Mouse (Mus musculus) adrenal gland, postnatal 14 days (tissue): ENCODE results near the gene Wapl. TPM values are rescaled to one million over a fixed set of nuclear protein-coding genes. Genes with fewer than 3 reads are reported as not detected.

Experiments
- DNase-seq: peaks from one replicate; pipeline ENCODE4 v3.0.0; 2021; ENCODE audit warnings: mixed read lengths
- total RNA-seq: library from RNA; stranded (reverse); gene quantifications from 2 replicates; pipeline ENCODE4 v1.2.3, GENCODE M21; 2021

Gene Wapl
- total RNA-seq, 1 experiment from 2014 or later = 79.8 TPM

DNA sequence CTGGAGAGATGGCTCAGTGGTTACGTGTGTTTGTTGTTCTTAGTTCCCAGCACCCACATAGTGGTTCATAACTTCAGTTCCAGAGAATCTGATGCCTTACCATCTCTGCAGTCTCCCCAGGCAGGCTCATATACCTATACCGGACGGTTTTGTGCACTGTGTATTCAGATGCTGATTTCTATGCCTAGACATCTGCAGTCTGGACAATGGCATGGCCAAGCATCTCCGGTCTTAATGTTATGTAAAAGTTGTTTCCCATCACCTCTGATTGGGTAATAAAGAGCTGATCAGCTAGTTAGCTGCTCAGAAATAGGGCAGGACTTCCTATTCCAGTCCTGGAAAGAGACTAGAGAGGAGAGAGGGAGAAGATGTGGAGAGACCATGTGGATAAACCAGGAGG, 20.2 kb downstream of the Wapl start:
- no peak for DNase-seq

GRCm38 (mm10) chr14:34697376-34697775, 23.6 kb downstream of the Wapl start:
- no peak for DNase-seq

- no peak for DNase-seq
Measured at GRCm38 (mm10) chr14:34710209-34710608, 36.5 kb downstream of the Wapl start.

GRCm38 (mm10) chr14:34712027-34712426, 38.3 kb downstream of the Wapl start:
- no peak for DNase-seq

DNA sequence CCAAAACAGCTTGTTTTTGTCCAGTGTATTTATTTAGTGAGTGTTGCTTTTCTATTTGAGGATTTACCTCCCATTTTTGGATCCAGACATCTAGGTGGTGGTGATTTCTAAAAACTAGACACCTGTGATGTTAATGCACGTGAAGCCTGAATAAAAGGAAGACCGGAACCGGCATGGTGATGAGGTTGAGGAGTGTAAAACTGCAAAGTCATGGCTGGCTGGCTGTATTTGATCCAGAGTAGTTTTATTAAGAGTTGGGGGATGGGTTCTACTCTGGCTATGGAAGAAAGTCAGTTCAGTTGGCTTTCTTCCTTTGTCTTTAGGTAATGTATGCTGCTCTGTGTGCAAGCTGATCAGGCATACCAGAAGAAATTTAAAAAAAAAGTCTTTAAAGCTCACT, 39.1 kb downstream of the Wapl start:
- DNase-seq = no peak

GRCm38 (mm10) chr14:34718150-34718549, 44.4 kb downstream of the Wapl start:
- no peak for DNase-seq

GRCm38 (mm10) chr14:34727709-34728108, 54.0 kb downstream of the Wapl start:
- no peak for DNase-seq

- no peak for DNase-seq
Measured at GRCm38 (mm10) chr14:34735405-34735804, 61.7 kb downstream of the Wapl start.

GRCm38 (mm10) chr14:34745401-34745800, 71.7 kb downstream of the Wapl start:
- DNase-seq = no peak

DNA sequence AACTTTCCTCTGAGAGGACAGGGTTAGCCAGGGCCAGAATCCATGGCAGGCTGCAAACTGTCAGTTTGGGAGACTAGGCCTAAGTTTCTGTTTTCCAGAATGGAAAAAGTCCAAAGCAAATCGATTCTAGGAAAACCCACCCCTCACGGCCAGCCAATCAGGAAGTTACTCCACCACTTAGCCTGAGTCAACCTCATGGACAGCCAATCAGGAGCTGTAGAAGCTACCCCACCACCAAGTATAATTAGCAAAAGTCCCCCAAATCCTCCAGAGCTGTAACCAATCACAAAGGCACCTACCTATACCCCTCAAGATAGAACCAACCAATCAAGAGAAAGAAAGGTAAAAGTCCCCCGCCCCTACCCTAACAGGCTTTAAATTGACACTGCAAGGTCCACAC, 82.0 kb downstream of the Wapl start:
- no peak for DNase-seq

DNA sequence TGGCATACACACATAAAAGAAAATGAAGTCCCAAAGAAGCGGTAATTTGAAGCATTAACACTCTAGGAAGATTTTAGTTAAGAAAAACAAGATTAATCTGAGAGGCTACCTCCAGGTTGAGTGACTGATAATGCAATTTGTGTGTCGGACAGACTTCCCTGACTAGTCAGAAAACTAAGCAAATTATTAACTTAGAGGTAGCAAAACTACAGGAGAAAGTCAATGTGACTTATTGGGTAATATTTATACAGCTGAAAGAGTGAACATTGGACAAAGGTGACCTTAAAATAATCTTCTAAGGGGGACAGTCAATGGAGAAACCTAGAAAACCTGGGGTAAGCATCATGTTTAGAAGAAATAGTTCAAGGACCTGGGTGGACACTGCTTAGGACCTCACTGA, 86.2 kb downstream of the Wapl start:
- no peak for DNase-seq

DNA sequence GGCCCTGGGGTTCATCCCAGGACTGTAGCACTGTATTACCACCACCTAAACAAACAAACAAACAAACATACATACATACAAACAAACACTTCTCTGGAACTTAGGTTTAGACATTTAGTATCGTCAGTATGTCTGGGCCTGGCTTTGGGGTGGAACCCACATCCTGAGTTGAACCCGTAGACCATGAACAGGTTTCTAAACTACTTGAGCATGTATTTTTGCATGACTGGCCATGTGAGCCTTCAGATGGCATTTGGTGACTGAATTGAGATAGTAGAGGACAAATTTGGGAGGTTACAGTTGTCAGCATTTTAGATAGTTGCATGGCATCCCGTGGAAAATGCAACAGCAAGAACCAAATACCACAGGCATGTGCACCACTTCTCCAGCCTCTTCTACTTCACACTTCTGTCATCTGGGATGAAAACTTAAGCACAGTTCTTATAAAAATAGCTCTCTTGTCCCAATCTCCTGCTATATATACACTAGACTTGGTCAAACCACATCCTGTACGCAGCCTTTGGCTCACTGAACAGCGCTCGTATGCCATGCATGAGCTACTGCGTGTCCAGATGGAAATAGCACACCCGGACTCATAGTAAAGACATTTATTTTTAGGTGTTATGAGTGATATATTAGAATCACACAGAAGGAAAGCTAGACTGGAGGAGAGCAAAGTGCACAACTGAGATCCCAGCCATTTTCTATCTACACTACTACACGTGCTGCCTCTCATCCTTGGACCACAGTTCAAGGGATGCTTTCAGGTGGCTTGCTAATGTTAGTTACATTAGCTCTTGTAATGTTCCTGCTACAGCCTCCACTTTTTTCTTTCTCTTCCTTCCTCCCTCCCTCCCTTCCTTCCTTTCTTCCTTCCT, 87.6 kb downstream of the Wapl start:
- DNase-seq = no peak

- peak; percentile 46 for DNase-seq
Measured at GRCm38 (mm10) chr14:34762682-34763081, 89.0 kb downstream of the Wapl start.

GRCm38 (mm10) chr14:34763771-34764539, 90.2 kb downstream of the Wapl start:
- peak; percentile 14 for DNase-seq

GRCm38 (mm10) chr14:34764908-34765307, 91.2 kb downstream of the Wapl start:
- no peak for DNase-seq

DNA sequence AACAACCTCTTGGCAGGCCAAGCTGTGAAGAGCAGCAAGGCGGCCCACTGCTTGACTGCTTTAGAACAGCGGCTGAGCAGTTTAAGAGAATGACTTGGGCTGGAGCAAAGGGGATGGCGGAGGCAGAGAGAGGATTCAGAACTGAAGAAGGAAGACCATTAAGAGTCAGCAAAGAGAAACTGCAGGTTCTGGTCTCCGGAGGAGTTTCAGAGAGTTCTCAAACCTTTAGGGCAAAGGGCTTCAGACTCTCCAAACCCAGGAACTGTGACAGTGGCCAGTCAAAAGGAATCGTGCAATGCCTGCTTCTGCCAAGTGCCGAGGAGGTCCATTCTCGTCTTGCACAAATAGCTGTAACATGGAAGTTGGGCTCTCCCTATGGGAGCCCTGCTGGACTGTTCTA, 91.7 kb downstream of the Wapl start:
- DNase-seq = no peak

GRCm38 (mm10) chr14:34766181-34766580, 92.5 kb downstream of the Wapl start:
- DNase-seq = no peak

- DNase-seq = peak; percentile 85
Measured at GRCm38 (mm10) chr14:34768373-34768772, 94.6 kb downstream of the Wapl start.

- peak; percentile 83 for DNase-seq
Measured at GRCm38 (mm10) chr14:34769021-34769566, 95.4 kb downstream of the Wapl start.

DNA sequence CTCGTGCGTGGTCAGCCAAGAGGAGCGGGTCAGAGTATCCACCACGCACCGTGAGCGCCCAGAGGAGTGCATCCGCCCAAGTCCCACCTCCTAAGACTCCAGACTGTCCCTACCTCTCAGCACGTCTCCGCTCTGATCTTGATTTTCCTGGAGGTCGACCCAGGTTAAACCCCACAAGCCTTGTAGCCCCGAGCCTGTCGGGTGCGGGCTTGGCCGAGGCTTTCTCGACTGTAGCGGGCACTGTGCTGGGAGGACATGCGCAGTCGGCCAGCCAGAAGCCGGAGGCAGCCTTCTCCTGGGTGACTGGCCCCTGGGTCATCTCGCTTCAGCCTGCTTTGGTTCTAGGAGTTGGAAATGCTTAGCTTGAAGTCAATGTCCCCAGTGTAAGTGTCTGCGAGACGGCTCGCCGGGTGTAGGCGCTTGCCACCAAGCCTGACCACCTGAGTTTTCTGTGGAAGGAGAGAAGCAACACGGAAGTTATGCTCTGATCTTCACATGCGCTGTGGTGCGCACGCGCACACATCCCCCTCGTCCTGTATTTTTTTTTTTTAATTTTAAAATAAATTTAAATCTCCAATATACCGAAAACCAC, 95.9 kb downstream of the Wapl start:
- DNase-seq = peak; percentile 55

DNA sequence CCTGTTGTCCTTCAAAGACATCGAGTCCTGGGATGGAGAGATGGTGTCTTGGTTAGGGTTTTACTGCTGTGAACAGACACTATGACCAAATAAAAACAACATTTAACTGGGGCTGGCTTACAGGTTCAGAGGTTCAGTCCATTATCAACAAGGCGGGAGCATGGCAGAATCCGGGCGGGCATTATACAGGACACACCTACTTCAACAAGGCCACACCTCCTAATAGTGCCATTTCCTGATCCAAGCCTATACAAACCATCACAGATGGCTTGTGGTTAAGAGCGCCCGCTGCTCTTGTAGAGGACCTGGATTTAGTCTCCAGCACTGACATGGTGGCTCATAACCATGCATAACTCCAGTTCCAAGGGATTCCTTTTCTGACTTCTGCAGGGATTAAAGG, 96.7 kb downstream of the Wapl start:
- DNase-seq = no peak

DNA sequence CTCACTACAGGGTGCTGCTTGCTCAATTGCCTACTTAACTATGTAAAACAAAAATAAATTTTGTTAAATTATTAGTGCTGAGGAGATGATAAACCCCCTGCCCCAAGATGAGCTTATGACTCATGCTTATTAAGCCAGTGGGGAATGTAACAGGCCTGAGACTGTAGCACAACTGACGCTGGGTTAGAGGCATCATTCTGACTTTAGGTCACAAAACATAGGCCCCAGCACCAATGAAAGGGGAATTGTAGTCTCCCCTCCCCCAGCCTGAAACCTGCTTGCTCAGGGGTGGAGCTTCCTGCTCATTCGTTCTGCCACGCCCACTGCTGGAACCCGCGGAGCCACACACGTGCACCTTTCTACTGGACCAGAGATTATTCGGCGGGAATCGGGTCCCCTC, 97.9 kb downstream of the Wapl start:
- no peak for DNase-seq

DNA sequence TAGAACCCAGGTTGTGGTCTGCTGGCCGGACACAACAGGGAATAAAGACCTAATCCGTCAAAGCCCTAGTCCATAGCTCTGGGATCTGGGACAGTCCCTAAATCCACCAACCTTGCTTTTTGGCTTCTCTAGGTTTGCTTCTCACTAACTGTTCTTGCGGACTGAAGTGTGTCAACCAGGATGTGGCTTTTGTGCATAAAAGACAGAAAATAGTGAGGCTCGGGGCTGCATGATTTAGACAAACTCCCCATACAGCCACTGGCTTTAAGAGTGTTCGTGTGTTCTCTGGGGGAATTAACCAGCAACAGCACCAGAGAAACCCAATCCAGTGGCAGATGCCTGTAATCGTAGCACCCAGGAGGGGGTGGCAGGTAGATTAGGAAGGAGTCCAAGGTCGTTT, 98.4 kb downstream of the Wapl start:
- DNase-seq = no peak
